Mouse (Mus musculus) lung, adult 2 months (tissue): ENCODE measurements around the gene Ap2a1. TPM values are rescaled to one million over a fixed set of nuclear protein-coding genes. Genes with fewer than 3 reads are reported as not detected.

Source experiments
- DNase-seq: peaks from one replicate; pipeline ENCODE4 v3.0.0; 2022
- H3K4me1 ChIP-seq: fragments of 200-500 bp; 2 replicates; pipeline ENCODE4 v1.6.1; 2011; ENCODE audit warnings: low read length; ENCODE audit not compliant: control insufficient read depth, insufficient read depth
- H3K4me3 ChIP-seq: fragments of 200-500 bp; replicated peaks from 2 replicates; pipeline ENCODE3; 2011; ENCODE audit warnings: low read depth, mild to moderate bottlenecking, control low read depth, low read length; ENCODE audit errors: extremely low read depth
- CTCF ChIP-seq: fragments of 200-500 bp; IDR thresholded peaks from 2 replicates; pipeline ENCODE4 v1.5.1; 2011; ENCODE audit warnings: mild to moderate bottlenecking, low read length, control low read depth; ENCODE audit not compliant: insufficient read depth
- POLR2A ChIP-seq: fragments of 200-500 bp; IDR thresholded peaks from 2 replicates; pipeline ENCODE4 v1.6.1; 2011; ENCODE audit warnings: low read depth, mild to moderate bottlenecking, control low read depth, low read length, borderline replicate concordance; ENCODE audit errors: extremely low read depth
- WGBS: fragments of 180-500 bp; shearing (Covaris S2); methylation state at CpG from one replicate; pipeline ENCODE4 v1.1.7; 2018; 5-methylcytosine and 5-hydroxymethylcytosine counted together
- polyA plus RNA-seq: library from polyadenylated mRNA; depleted of rRNA; stranded (reverse); fragments of >200 nt; gene quantifications from 2 replicates; pipeline ENCODE4 v1.2.3, GENCODE M21; 2012

Gene Ap2a1
- polyA plus RNA-seq, 1 experiment = 101 TPM

GRCm38 (mm10) chr7:44862434-44862833, 66.9 kb downstream of the Ap2a1 start:
- no peak for DNase-seq
- TF ChIP-seq POLR2A (no peak), CTCF (no peak)
- Histone ChIP-seq H3K4me3 (no peak overlapping the region), H3K4me1 (peaks cover 26% of the 10 kb centered on the region)
- 53% methylated on average over 8 of the region's 8 CpGs for WGBS

DNA sequence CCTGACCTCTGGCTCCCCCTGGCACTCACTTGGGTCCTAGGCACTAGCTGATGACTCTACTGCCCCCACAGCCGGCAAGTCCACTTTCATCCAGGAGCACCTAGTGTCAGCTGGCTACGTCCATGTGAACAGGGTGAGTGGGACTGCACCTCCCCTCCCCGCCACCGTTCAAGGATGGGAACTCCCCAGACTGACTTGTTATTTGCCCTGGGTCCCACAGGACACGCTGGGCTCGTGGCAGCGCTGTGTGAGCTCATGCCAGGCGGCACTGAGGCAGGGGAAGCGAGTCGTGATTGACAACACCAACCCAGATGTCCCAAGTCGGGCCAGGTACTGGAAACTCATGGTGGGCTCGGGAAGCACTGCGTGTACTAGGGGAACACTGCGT, 67.9 kb downstream of the Ap2a1 start:
- Histone ChIP-seq H3K4me1 (peaks cover 16% of the 10 kb centered on the region), H3K4me3 (no peak overlapping the region)
- TF ChIP-seq CTCF (no peak), POLR2A (no peak)
- 79% methylated on average over 14 of the region's 14 CpGs for WGBS
- DNase-seq = no peak

DNA sequence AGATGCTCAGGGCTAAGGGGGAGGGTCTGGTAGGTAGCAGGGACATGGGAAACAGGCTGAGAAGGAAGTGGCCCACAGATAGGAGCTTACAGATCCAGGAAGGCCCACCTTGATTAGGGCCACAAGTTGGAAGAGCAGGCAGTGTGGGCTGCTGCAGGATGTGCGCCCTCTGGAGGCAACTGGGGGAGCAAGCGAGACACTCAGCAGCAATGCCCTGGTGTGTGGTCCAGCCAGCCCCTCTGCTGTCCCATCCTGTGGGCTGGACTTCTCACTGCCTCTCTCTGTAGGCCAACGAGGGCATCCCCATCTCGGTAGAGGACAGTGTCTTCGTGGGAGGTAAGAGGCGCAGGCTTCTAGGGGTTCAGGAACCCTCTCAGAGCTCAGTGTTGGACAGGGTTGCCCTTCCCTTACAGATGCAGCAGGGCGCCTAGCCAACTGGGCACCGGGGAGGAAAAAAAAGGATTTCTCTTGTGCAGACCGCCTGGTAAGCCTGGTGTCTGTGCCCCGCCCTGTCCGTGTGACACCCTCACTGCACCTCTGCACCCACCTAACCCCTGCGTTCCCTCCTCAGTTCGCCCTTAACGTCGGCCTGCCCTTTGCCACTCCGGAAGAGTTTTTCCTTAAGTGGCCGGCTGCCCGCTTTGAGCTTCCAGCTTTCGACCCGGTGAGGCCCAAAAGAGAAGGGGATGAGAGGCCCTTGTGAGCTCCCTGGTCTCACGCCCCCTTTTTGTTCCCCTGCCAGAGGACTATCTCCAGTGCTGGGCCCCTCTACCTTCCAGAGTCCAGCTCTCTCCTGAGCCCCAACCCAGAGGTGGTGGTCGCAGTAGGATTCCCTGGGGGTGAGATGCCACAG, 68.5 kb downstream of the Ap2a1 start:
- Histone ChIP-seq H3K4me3 (no peak overlapping the region), H3K4me1 (peaks cover 11% of the 10 kb centered on the region)
- peak; percentile 67 for DNase-seq
- peak; percentile 83 for TF ChIP-seq CTCF
- TF ChIP-seq POLR2A = no peak
- 44% methylated on average over 22 of the region's 22 CpGs for WGBS

DNA sequence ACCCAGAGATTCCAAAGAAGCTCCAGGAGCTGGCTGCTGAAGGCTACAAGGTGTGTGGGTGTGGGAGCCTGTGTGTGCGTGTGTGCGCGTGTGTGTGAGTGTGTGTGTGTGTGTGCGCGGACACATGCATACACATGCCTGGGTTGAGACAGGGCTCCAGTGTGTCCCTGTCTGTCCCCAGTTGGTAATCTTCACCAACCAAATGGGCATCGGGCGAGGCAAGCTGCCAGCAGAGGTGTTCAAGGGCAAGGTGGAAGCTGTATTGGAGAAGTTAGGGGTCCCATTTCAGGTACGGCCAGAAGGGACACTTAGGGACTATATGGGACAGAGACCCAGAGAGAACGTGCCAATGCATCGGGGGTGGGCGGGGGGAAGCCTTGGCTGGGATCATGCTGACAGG, 69.4 kb downstream of the Ap2a1 start:
- H3K4me1 ChIP-seq = peaks cover 10% of the 10 kb centered on the region
- WGBS = 87% methylated on average over 11 of the region's 11 CpGs
- no peak overlapping the region for H3K4me3 ChIP-seq
- no peak for DNase-seq
- TF ChIP-seq POLR2A = no peak
- TF ChIP-seq CTCF = no peak

- 30% methylated on average over 8 of the region's 8 CpGs for WGBS
- TF ChIP-seq CTCF (no peak), POLR2A (no peak)
- no peak for DNase-seq
Measured at GRCm38 (mm10) chr7:44857905-44858304, 71.4 kb downstream of the Ap2a1 start.

DNA sequence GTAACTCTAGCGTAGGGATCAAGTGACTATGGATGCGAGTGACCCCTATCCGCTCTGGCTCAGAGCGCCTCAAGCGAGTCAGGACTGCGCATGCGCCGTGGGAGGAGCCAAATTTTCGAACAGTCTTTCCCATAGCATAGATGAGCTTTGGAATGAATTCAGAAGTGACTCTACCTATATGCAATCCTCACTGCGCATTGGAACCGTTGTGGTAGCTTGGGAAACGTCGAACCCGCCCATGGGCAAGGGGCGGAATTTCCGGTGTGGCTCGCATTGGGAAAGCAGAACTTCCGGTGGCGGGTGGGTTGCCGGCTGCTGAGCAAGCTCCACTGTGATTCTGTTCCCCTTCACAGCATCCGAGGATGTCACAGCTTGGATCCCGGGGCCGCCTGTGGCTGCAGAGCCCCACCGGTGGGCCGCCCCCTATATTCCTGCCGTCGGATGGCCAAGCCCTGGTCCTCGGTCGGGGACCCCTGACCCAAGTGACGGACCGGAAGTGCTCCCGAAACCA, 72.2 kb downstream of the Ap2a1 start, which contains the start of gene Pnkp:
Gene Pnkp (plus strand): TSS at position 98 of the 511 bp plus-strand sequence.
- peak within 1 kb of the TSS; percentile 72 for H3K4me3 ChIP-seq
- H3K4me1 ChIP-seq = peaks cover 10% of the 10 kb centered on the region
- WGBS = under 1% methylated on average over 32 of the region's 32 CpGs
- no peak for TF ChIP-seq CTCF
- TF ChIP-seq POLR2A = peak; percentile 66; the same call in 1 of the 2 replicates
- peak; percentile 85 for DNase-seq

More at GRCm38 (mm10) chr7:44857905-44858304, 71.4 kb downstream of the Ap2a1 start:
- H3K4me3 ChIP-seq = peak overlapping the region; percentile 15
- H3K4me1 ChIP-seq = peaks cover 10% of the 10 kb centered on the region

GRCm38 (mm10) chr7:44856265-44856916, 72.9 kb downstream of the Ap2a1 start:
- 49% methylated on average over 9 of the region's 9 CpGs for WGBS
- no peak for DNase-seq
- Histone ChIP-seq H3K4me3 (peak overlapping the region; percentile 21), H3K4me1 (peaks cover 10% of the 10 kb centered on the region)
- no peak for TF ChIP-seq CTCF
- no peak for TF ChIP-seq POLR2A

GRCm38 (mm10) chr7:44855036-44855435, 74.3 kb downstream of the Ap2a1 start:
- no peak for TF ChIP-seq CTCF
- TF ChIP-seq POLR2A = no peak
- peaks cover 15% of the 10 kb centered on the region for H3K4me1 ChIP-seq
- peak overlapping the region; percentile 84 for H3K4me3 ChIP-seq
- 30% methylated on average over 10 of the region's 10 CpGs for WGBS
- no peak for DNase-seq

DNA sequence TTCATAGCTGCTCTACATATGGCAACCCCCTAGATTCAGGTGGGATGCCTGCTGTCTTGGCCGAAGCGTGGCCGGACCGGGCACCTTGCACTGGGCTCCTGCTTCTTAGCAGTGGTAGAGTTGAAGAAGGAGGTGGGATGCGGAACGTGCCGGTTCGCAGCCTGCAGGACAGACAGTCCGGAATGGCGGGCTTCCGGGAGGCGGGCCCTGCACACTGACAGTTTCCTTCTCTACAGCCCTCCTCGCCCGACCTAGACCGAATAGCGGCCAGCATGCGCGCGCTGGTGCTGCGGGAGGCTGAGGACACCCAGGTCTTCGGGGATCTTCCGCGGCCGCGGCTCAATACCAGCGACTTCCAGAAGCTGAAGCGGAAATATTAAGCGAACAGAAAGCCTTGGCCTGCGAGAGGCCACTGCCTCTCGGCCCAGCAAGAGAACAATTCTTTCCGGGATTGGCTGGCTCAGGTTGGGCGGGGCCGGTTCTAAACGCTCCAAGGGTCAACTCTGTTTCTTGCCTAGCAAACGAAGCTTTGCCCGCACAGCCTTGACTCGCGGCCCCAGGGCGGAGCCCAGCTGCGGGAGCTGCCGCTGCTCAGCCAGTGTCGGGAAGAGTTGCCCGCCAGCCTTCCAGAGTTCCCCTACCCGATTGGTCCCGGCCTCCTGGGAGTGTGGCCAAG, 74.8 kb downstream of the Ap2a1 start:
- Histone ChIP-seq H3K4me3 (peak overlapping the region; percentile 84), H3K4me1 (peaks cover 15% of the 10 kb centered on the region)
- DNase-seq = peak; percentile 89
- TF ChIP-seq CTCF (no peak), POLR2A (peak; percentile 72; the same call in 1 of the 2 replicates)
- under 1% methylated on average over 45 of the region's 45 CpGs for WGBS
